Mouse (Mus musculus): ENCODE data around the gene 4930412O13Rik.

4930412O13Rik gene

DNA sequence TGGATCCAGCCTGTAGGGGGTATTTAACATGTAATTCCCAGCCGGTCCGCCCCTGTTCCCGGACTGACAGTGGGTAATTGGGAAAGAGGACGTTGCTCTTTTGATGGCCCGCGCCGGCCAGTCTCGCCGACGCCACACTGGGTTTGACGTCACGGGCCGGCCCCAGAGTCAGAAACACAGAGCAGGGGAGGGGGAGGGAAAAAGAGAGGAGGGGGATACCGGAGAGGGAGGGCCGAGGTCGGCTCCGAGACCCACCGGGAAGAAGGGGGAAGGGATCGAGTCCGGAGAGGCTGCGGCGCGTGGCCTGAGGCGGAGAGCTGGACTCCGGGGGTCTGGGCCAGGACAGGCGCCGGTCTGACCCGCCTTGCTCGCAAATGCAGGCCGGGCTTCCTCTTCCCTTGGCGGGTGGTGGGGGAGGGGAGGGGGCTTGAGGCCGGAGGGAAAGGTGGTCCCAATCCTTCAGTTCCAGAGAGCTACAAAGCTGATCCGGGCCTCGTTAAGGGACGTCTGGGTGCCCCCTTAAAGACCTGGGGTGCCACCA is at the start of gene 4930412O13Rik:
Gene 4930412O13Rik (plus strand): TSS at position 202 of the 541 bp plus-strand sequence.
- DNase-seq (ENCODE audit: low spot score), result no peak

DNA sequence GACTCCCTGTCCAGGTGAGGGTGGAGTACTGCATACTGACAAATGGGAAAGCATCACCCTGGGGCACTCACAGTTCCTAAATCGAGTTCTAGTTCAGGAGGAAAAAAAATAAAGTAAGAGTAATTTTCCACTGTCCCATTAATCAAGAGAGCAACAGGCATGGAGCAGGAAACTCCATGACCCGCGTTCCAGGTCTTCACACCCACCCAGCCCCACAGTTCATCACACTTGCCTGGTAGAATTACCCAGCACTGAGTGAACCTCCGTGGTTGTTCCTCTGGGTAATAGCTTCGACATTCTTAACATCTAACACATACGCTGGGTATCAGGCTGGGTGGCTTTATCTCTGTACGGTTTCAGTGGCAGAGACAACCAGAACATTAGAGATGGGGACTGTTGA is 47.3 kb upstream of the 4930412O13Rik start:
- DNase-seq (ENCODE audit: low spot score), result no peak

DNA sequence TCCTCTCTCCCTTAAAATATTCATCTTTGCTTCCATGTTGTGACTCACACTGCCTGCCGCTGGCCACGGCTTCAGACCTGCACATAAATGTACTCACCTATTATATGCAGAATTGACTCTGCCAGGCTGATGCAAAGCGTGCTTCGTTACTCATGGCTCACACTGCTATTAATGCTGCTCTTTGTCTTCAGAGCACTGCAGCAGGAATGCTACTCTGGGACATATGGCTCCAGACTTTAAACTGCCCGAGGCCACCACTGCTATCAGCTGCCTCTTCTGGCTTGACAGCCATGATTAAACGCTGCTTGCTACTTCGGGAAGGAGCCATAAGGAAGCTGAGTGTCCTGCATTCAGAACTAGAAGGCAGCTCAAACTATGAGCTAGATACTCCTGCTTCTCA is 45.9 kb upstream of the 4930412O13Rik start:
- no peak for DNase-seq (ENCODE audit: low spot score)

DNA sequence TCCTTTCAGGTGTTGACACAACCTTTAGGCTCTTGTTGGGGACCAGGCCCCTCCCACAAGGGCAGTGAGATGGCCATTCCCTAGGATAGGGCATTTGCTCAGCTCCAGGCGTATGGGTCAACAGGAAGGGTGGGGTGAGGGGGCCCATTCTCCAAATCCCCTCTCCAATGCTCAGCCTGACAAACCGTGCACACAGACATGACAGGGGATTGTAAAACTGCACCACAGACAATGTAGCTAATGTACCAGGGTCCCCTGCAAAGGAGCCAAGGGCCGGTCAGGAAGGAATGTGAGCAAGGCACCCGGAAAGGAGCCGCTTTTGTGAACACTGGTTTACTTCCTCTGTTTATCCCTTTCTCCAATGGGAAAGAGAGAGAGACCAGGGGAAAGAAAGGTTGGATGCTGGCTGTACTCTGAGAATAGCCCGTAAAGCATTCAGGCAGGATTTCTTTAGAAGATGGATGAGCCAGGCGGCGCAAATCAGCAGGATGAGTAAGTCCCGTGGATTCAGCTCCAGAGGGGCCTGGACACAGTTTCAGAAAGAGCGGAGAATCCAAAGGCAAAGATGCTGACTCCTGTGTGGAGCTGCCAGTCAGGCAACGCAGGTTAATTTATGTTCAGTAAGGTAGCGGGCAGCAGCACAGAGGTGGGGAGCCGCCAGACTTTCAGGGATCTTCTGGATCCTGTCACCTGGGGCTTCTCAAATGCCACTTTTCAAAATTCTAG is 28.0 kb upstream of the 4930412O13Rik start:
- DNase-seq (ENCODE audit: low spot score), result no peak

DNA sequence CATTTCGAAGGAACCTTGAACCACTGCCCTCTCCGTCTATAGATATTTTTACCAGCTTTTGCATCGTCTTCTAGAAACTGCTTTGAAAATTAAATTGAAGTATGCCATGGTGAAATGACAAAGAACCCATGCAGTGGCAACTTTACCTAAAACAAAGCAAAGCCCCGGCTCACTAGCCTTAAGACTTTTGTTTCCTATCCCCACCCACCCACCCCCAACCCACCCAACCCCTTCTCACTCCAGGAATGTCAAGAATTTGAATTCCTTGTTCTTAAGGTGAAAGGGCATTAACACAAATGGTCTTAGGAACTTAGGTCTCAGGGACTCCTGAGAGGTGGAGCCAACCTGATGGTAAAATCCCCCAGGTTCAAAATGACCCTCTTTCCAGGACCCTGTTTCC is 25.2 kb upstream of the 4930412O13Rik start:
- no peak for DNase-seq (ENCODE audit: low spot score)

DNA sequence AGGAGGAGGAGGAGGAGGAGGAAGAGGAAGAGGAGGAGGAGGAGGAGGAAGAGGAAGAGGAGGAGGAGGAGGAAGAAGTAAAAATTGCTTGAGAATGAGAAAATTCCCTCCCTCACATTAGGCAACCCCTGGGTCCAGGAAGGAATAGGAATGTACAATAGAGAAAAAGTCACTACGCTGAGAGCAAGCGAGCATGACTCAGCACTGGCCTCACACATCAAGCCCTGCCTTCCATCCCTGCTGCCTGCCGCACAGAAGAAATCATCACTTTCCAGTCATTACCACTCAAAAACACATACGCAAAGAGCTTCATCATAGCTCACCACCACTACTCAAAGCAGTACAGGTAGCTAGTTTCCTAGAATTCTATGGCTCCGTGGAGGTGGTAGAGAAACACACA is 20.4 kb upstream of the 4930412O13Rik start:
- DNase-seq (ENCODE audit: low spot score), result no peak

DNA sequence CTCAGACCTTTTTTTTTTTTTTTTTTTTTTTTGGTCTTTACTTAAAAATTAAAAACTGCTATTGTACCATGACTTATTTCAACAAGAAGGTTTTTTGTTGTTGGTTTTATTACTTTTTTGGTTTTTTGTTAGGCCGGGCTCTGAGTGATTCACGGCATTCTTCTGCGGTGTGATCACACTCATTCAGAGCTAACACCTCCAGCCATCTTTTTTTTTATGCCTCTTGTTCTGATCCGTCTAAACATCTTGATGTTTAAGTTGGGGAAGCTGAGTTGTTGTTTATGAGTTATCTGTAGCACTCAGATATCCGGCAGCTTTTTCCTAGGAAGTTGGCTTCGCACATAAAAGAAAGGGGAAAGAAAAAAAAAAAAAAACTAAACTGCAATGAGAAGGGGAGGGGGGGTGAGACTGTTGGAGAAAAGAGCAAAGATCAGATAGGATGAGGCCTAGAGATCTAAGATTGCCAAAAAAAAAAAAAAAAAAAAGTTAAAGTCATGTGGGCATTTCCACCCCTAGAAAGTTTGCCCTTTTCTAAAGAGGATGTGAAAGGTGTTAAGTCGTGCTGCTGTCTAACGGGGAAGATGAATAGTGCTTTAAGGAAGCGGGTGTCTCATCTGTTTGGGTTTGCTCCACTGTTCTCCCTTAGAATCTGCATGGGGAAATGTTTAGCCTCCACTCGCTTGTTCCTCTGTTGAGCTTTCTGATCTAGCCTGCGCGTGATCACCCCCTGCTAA is 13.8 kb upstream of the 4930412O13Rik start:
- no peak for DNase-seq (ENCODE audit: low spot score)

DNA sequence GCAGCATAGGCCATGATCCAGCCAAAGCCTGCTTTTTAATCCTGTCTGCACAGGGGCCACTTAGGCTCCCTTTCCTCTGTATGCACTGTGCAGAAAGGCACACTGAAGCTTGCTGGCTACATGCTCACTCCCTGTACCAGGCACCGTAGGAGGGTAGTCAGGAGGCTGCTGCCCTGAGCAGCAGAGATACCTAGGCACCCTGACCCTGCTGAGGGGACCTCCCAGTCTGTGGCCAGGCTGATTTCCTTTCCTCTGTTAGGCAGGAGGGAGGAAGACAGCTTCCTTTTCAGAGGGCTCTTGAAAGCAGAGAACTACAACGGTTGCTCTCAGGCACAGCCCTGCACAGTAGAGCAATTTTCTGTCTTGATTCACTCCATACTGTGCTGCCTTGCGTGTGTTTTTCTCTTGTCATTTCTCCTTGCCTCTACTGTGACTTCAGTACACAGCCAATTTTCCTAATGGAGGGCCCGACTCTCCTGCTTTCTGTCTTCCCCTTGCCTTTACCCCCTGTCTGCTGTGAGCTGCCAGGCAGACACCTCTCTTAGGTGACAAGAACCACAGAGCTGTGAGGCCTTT is 9.8 kb upstream of the 4930412O13Rik start:
- no peak for DNase-seq (ENCODE audit: low spot score)

DNA sequence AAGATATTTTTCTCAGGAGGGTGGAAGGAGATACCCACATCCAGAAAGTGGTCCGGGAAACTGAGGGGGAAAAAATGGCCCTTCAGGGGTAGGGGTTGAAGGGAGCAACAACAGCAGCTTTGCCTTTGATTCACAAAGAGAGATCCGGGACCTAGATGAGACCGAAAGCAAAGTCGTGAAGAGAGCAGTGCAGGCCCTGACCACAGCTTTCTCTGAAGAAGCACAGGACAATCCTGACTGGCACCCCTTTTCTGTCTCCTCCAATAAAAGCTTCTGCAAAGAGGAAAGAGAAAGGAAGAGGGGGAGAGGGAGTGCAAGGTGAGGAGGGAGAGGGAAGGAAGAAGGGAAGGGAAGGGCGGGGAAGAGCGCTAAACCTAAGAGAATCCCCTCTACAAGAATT is 9.3 kb upstream of the 4930412O13Rik start:
- no peak for DNase-seq (ENCODE audit: low spot score)

DNA sequence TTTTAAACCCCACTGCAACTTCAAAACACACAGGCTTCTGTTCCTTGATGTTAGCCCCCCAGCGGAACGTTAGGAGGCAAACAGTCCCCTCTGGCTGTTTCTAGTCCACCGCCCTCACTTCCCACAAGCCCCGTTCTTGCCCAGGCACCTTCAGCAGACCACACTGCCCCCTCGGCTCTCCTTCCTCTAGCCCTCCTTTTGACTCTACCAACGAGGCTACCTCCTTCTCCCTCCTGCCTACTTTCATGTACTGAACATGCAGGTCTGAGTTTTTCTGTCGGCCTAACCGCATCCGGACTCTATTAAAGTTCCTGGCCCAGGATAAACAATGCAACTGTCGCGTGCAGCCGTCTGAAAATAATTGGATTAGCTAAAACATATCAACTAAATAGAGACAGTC is 8.4 kb upstream of the 4930412O13Rik start:
- DNase-seq (ENCODE audit: low spot score), result no peak

DNA sequence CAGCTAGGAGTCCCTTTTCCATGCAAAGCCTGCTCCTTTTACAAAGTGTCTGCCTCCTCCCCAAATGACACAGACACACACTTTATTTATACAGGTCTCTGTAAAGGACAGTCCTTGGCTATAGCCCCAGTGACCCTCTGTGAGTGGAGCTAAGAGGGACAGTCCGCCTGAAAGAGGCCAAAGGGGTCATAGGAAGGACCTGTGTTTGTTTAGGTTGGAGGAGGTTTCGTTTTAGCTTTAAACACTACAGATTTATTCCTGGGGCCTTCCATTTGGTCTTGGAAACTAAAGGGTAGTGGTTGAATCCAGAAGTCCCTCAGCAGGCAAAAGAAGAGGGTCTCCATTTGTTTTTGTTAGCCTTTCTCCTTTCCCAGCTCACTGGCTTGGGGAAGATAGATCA is 7.3 kb upstream of the 4930412O13Rik start:
- DNase-seq (ENCODE audit: low spot score), result no peak

DNA sequence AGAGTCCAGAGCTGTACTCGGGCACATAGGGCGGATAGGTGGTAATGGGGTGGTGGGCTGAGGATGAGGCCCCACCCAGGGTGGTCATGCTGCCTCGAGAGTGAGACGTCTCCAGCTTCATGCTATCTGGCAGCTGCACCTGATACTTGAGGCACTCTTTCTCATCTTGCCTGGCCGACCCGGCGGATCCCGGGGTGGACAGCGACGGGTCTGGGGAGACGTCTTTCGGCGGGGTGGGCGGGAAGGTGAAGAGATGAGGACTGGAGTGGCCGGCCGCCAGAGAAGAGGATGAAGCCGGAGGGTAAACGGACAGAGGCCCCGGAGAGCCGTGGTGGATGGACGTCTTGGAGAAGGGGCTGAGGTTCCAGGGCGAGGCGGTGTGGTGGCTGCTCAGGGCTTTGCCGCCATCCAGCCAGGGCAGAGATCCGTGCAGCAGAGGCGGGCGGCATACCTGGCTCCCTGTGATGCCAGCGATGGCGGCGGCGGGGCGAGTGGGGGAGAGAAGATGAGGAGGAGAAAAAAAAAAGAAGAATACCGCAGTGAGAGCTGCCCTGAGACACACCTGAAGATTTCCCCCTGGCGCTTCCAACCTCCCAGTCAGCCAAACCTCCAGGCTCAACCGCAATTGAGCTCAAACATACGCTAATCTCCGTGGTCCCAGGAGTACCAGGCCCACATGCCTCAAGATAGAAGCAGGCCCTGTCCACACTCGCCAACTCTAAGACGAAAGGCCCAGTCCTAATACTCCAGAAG is 6.4 kb upstream of the 4930412O13Rik start:
- DNase-seq (ENCODE audit: low spot score), result no peak

DNA sequence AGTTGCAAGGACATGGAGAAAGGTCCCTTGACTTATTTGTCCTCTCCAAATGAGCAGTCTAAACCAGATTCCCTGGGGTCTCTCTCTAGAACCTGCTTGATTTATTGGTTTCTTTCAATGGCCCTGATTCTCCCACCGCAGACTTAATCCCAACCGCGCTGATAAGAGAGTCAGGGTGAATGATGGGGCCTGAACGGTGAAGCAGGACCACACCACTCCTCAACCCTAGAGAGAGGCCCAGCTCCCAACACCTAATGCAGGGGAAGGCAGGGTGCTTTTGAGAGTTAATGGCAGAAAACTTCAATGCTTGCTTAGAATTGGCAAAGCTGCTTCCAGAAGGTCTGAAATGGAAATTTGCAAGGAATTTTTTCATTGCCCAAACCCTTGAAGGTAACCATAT is 5.8 kb upstream of the 4930412O13Rik start:
- DNase-seq (ENCODE audit: low spot score), result no peak

DNA sequence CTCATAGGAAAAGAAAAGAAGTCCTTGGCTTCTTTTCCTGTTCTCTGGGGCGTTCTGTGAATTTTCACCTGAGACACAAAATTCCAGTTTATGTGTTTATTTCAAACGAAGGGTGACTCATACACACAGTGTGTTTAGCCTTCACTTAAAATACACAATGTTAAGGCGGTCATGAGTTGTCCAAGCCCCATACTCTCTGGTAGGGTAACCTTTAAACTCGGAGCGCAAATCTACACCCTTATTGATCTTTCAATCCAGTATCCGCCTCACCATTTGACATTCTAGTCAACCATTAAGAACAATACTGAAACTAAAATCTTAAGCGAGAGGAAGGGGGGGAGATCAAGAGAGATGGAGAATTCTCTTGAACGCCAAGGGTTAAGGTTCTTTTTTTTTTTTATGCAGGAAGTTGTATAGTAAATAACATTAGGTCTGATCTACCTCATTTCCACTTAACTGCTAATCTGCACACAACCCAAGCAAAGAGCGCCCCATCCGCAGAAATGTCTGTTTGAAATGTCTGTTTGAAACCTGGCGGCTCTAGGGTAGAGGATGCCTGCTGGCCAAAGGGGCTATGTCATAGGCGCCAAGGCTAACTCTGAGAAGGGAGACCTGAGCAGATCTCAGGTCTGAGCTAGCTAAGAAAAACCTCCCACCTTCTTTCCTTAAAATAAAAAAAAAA is 5.2 kb upstream of the 4930412O13Rik start:
- DNase-seq (ENCODE audit: low spot score), result no peak

DNA sequence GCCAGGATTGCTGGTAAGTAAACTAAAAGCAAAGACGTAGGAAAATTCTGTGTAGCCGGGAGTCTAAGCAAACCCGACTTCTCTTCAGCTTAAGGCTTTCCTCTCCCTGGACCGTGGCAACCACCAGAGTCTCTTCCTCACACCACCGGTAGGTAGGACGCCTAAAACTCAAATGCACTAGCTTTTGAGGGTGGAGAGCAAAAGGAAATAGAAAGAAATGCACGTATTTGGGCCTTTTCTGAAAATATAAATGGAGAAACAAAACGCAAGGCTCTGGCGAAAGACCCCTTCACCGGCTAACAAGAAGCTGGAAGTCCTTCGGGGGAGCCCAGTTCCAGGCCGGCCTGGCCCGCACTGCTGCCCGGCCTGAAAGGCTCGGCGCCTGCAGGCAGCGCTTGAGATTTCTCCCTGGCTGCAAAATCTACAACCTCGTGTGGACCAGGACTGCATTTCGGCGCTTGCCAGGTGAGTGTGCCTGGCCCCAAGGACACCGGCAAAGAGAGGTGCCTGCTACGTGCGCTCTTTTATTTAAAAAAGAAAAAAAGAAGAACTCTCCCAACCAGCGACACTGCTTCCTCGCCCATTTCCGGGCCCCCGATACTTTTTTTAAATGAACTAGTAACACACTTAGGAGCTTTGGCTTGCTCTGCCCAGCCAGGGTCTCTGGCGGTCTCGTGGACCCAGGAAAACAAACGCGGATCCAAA is 4.3 kb upstream of the 4930412O13Rik start:
- no peak for DNase-seq (ENCODE audit: low spot score)

DNA sequence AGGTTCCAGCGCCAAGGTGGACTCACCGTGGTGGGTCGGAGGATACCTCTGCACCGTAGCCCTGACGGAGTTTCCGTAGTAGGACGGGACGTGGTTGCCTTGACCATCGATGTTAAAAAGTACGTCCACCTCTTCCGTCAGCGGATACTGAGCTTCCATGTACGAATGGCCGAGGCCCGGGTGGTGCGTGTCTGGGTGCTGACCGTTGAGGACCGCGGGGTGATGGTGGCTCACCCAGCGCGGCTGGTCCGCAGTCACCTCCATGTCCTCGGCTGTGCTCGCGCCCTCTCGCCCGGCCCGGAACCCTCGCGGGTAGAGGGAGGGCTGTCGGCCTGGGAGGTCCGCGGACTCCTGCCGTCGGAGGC is 3.7 kb upstream of the 4930412O13Rik start:
- no peak for DNase-seq (ENCODE audit: low spot score)

DNA sequence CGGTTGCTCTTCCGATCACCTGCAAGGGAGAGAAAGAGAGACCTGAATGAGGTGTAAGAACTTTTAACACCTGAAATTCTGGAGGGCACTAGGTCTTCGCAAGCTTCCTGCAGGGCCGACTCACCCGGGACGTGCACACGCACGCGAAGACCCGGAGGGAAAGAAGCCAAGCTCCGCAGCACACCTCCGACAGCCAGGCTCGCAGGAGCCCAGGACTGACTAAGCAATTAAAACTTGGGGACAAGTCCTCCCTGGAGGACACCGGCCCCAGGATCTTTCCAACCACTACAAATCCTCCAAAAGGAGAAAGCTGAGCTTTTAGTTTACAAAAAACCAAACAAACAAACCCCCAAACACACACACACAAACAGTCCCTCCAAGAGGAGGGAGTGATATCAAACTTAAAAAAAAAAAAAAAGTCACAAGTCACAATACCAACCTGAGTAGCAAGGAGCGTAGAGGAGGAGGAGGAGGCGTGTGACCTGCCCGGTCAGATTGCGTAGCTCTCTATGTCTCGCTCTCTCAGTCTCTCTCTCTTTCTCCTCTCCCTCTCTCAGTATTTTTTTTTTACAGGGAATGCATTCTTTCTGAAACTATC is 3.0 kb upstream of the 4930412O13Rik start:
- no peak for DNase-seq (ENCODE audit: low spot score)

DNA sequence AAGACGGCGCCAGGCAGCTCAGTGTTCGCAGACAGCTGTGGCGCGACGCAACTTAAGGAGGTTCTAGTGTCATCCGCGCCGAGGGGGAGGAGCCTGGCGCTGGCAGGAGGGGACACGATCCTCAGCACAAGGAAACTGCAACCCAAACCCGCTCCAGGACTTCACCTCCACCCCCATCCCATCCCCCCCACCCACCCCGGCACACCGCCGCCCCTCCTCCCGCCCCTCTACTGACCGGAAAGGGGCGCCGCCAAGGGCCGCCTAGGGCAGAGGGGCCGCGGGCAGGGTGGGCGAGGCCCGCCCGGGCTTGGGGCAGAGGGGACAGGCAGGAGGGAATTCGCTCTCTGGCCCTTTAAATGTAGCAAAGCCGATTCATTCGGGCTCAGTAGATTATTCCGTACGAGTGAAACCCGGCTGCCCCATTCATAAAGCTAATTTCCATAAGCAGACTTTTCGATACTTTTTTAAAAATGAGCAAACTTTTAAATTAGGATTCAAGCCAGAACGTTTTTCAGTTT is 2.4 kb upstream of the 4930412O13Rik start:
- peak; percentile 36 for DNase-seq (ENCODE audit: low spot score)

DNA sequence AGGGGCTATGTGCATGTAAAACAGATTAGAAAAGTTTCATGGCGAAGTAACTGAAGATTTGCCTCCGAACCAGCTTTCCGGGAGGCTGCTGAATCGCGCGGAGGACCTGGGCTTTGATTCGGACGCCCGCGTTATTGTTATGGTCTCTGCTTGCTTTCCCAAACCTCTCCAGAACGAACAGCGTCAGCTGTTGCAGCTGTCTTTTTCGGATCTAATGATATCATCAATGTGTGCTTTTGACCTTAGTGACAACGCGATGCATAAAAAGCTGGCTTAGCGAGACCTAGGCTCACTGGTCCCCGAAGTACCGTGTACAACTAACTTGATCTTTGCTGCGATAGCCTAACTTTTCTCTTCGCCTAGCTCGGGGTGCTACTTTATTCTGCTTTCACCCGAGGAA is 2.0 kb upstream of the 4930412O13Rik start:
- DNase-seq (ENCODE audit: low spot score), result no peak

DNA sequence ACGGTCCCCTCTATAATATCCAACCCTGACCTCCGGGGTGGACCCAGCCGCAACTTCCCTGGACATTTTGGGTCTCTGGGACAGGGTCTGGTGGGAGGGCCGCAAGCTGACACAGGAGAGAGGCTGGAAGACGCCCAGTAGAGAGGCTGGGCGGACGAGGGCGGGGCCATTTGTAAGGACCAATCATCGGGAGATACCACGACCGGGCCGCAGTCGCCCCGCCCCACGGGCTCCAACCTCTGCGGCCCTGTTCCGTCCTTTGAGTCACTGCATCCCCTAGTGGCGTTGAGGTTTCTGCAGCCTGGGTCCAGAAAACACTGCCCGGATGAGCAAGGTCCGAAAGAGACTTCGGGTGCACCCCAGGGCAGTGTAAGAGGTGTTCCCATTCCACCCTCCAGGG is 1.6 kb upstream of the 4930412O13Rik start:
- DNase-seq (ENCODE audit: low spot score), result peak; percentile 94

DNA sequence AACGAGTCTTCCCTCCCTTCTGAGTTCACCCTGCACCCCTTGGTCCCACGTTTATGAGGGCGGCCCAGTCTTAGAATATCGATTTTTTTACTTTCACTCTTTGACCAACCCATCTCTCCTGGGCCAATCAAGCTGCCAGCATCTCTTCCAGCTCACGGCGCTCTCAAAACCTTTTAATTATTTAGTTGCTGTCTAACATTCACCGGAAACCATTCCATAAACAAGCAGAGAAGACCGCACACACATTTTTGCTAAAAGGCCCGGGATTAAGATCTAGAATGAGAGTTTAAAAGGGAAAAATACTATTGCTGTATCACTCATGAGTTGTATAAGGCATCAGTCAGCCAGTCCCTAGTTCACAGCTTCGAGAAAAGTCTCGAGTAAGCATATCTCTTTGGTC is 781 bp upstream of the 4930412O13Rik start:
- no peak for DNase-seq (ENCODE audit: low spot score)

Data from adipocyte (in vitro differentiated cells).